Mouse (Mus musculus) adrenal gland, postnatal 10 days (tissue): ENCODE measurements at regions not wholly inside any gene's neighbourhood (a gene's known extent, or its start where the extent isn't known, plus 50 kb on each side); places are given as distances from the start of the nearest gene placed in this dataset.
"Not testable (repeated sequence)": the region's sequence is repeated elsewhere in the genome, so short reads cannot be mapped to it uniquely, and the experiment has no call there.

ENCODE experiments used
- DNase-seq: peaks from one replicate; pipeline ENCODE4 v3.0.0; 2021; ENCODE audit warnings: mixed read lengths

DNA sequence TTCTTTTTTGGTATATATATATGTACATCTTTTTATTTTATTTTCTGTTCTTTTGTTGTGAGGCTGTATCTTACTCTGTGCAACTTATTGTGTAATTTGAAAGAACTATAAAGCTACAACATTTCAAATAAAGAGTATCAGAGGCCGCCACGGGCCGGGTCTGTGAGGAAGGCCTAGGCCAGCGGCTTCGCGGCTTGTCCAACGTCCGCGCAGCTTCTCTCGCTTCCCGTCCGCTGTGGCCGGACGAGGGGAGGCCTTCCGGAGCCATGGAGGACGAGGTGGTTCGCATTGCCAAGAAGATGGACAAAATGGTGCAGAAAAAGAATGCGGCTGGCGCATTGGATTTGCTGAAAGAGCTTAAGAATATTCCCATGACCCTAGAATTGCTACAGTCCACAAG is 167.4 kb downstream of the Kif21a start:
- DNase-seq = not testable (repeated sequence)

GRCm38 (mm10) chr15:90869452-90869851 is 180.3 kb downstream of the Kif21a start:
- no peak for DNase-seq

DNA sequence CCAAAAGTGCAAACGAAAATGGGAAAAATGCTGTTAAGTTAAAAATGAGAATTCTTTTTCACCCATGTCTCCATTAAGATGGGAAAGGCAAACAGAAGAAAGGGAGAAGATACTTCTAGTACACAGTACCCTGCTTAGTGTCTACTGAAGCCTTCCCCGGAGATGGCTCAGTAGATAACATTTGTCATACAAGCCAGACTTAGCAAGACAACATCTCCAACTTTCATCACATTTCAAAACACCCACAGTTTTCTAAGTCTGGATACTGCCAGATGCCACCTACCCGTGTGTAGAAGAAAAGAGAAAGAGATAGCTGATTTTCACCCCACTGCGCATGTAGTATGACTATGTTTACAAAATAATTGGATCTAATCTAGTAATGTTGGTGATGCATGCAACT is 174.5 kb upstream of the Cpne8 start:
- not testable (repeated sequence) for DNase-seq

DNA sequence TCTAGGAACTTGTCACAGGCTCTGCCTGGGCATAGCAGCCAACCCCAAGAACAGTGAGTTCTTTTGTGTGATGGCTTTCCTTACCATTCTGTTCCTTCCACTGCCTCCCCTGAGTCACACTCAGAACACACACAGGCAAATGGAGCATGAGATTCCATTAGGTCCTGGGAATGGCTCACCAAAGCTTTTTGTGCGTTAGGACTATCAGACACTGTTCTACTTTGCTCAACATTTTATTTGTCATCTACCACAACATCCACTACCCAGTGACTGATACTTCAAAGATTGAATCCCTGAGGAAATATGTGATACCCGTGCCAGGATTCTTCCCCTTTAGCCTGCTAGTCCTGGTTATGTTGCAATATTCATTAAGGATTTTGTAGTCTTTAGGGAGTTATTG is 172.8 kb upstream of the Cpne8 start:
- DNase-seq = no peak

GRCm38 (mm10) chr15:90841471-90841870 is 162.2 kb upstream of the Cpne8 start:
- DNase-seq = peak; percentile 10

GRCm38 (mm10) chr15:90835586-90835985 is 156.4 kb upstream of the Cpne8 start:
- no peak for DNase-seq

DNA sequence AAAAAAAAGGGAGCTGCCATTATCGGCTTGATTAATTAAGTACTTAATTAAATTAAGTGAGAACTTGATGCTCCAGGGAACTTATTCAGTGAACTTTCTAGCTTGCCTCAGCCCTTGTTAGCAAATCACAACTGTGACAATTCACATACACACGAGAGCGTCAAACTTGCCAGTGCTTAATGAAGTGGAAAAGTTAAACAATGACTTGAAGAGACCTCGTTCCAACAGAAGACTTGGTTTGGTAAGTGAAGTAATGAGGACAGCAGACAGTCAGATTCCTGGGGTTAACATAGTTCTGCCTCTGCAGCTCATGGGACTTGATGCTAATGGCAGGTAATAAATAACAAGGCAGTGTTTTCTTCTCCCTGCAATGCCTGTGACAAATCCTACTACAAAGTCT is 148.6 kb upstream of the Cpne8 start:
- DNase-seq = no peak

DNA sequence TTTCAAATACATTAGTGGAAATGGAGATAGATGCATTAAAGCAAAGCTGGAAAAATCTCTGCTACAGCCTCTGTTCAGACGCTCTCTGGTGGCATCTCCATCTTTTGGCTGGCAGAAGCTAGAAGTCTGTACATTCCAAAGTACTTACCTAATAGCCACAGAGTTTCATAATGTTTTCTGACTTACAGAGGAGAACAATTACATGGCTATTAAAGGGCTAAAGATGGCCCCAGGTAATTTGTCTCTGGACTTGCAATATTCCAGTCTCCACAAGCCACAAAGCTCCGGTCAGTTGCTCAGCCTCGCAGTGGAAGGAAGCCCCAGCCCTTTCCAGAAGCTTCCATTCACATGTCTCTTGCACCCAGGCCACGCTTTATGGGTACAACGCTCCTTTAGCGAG is 143.1 kb upstream of the Cpne8 start:
- DNase-seq = no peak

- no peak for DNase-seq
These were observed 140.9 kb upstream of the Cpne8 start for GRCm38 (mm10) chr15:90819949-90820655.

GRCm38 (mm10) chr15:90818161-90818560 is 138.9 kb upstream of the Cpne8 start:
- DNase-seq = no peak

GRCm38 (mm10) chr15:90813907-90814306 is 134.7 kb upstream of the Cpne8 start:
- DNase-seq = no peak

- no peak for DNase-seq
These were observed 131.1 kb upstream of the Cpne8 start for GRCm38 (mm10) chr15:90810341-90810740.

GRCm38 (mm10) chr15:90808236-90808635 is 129.0 kb upstream of the Cpne8 start:
- no peak for DNase-seq

GRCm38 (mm10) chr15:90798056-90798455 is 118.8 kb upstream of the Cpne8 start:
- no peak for DNase-seq

- DNase-seq = no peak
These were observed 110.7 kb upstream of the Cpne8 start for GRCm38 (mm10) chr15:90789941-90790340.

DNA sequence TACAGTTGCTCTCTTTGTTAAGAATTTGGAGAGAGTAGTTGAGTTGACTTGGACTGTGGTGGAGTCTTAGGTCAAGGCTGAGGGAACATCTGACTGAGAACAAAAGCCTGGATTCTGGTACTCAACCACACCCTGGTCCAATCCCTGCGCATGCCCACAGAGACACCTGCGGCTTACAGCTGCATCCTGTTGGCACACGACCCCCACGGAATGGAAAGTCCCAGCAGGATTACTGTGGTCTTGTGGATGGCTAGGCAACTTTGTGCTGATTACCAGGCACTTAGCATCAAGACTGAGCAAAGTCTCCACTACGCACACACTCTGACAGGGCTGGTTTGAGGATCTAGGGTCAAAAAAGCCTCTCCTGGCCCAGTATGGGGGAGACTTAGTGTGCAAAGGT is 105.5 kb upstream of the Cpne8 start:
- DNase-seq = no peak

GRCm38 (mm10) chr15:90767521-90767920 is 88.3 kb upstream of the Cpne8 start:
- DNase-seq = no peak

DNA sequence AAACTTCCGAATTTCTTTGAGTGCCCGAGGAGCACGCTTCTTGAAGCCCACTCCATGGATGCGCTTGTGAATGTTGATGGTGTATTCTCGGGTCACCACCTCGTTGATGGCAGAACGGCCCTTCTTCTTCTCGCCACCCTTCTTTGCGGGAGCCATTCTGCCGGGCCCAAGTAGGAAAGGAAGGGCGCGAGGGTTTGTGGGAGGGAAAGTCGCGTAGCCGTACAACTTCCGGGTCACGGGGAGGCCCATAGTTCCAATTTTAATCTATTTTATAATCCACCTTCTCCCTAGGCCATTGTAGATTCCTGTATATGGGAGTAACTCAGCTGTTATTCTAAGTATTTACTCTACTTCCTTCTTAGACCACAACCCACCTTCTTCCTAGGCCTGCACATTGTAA is 85.3 kb upstream of the Cpne8 start:
- not testable (repeated sequence) for DNase-seq

- DNase-seq = no peak
These were observed 54.7 kb upstream of the Cpne8 start for GRCm38 (mm10) chr15:90733891-90734290.
